Mouse (Mus musculus) embryonic facial prominence, embryonic 14.5 days (tissue): Measurements from ENCODE around the gene Cfap299. TPM values are rescaled to one million over a fixed set of nuclear protein-coding genes. Genes with fewer than 3 reads are reported as not detected.

ENCODE experiments used
- ATAC-seq: fragments of 200-750 bp; cut with Nextera tagmentation; 2 replicates; pipeline ENCODE4 v1.8.0; 2017; ENCODE audit warnings: low read depth, moderate number of reproducible peaks, moderate TSS enrichment
- DNase-seq: peaks from one replicate; pipeline ENCODE4 v3.0.0-alpha.2; 2015; ENCODE audit warnings: low spot score
- H3K27ac ChIP-seq: fragments of 300-500 bp; sonication (generic); replicated peaks from 2 replicates; pipeline ENCODE4 v1.5.1; 2014; ENCODE audit warnings: low read depth, mild to moderate bottlenecking, low read length, moderate library complexity
- H3K27me3 ChIP-seq: fragments of 300-500 bp; sonication (generic); replicated peaks from 2 replicates; pipeline ENCODE4 v1.6.1; 2014; ENCODE audit warnings: low read length; ENCODE audit not compliant: control insufficient read depth, insufficient read depth
- H3K36me3 ChIP-seq: fragments of 300-500 bp; sonication (generic); 2 replicates; pipeline ENCODE4 v1.6.1; 2014; ENCODE audit warnings: low read length, mixed read lengths; ENCODE audit not compliant: control insufficient read depth, insufficient read depth
- H3K4me1 ChIP-seq: fragments of 300-500 bp; sonication (generic); 2 replicates; pipeline ENCODE4 v1.6.1; 2014; ENCODE audit warnings: antibody characterized with exemption, low read length; ENCODE audit not compliant: control insufficient read depth, insufficient read depth
- H3K4me2 ChIP-seq: fragments of 300-500 bp; sonication (generic); 2 replicates; pipeline ENCODE4 v1.6.1; 2014; ENCODE audit warnings: low read depth, mild to moderate bottlenecking, low read length, moderate library complexity, mixed read lengths
- H3K4me3 ChIP-seq: fragments of 300-500 bp; sonication (generic); 2 replicates; pipeline ENCODE4 v1.5.1; 2014; ENCODE audit warnings: low read depth, mild to moderate bottlenecking, low read length
- H3K9ac ChIP-seq: fragments of 300-500 bp; sonication (generic); 2 replicates; pipeline ENCODE4 v1.6.1; 2014; ENCODE audit warnings: low read depth, mild to moderate bottlenecking, low read length, moderate library complexity, mixed read lengths
- H3K9me3 ChIP-seq: fragments of 300-500 bp; sonication (generic); 2 replicates; pipeline ENCODE4 v1.6.1; 2016; ENCODE audit warnings: low read length; ENCODE audit not compliant: control insufficient read depth
- WGBS: fragments of 180-500 bp; shearing (Covaris S2); extraction: QIAGEN DNeasy Blood & Tissue Kit; methylation state at CpG from one replicate; pipeline ENCODE4 v1.1.7; 2014; 5-methylcytosine and 5-hydroxymethylcytosine counted together
- polyA plus RNA-seq: library from polyadenylated mRNA; unstranded; fragments of >200 nt; fragmentation: Nextera tagmentation; extraction: Ambion mirVana; gene quantifications from 2 replicates; pipeline ENCODE4 v1.2.1, GENCODE M21; 2014

Gene Cfap299
- polyA plus RNA-seq, 1 experiment from 2014 or later = 1.9 TPM

GRCm38 (mm10) chr5:98365340-98365739, 36.2 kb downstream of the Cfap299 start:
- H3K4me3 ChIP-seq = no peak overlapping the region
- H3K9ac ChIP-seq = no peak overlapping the region
- no peak overlapping the region for H3K27ac ChIP-seq
- H3K9me3 ChIP-seq = no peaks in the 10 kb centered on the region
- 86% methylated on average over 5 of the region's 5 CpGs for WGBS
- no peak overlapping the region for H3K4me2 ChIP-seq
- H3K36me3 ChIP-seq = no peaks in the 10 kb centered on the region
- no peaks in the 10 kb centered on the region for H3K4me1 ChIP-seq
- ATAC-seq (no peak), DNase-seq (no peak)
- 0 out of 2 replicates have a peak, but pooled peaks cover 2% of the 10 kb centered on the region for H3K27me3 ChIP-seq

GRCm38 (mm10) chr5:98368822-98369221, 39.7 kb downstream of the Cfap299 start:
- 0 out of 2 replicates have a peak, but pooled peaks cover 2% of the 10 kb centered on the region for H3K27me3 ChIP-seq

GRCm38 (mm10) chr5:98369426-98369825, 40.3 kb downstream of the Cfap299 start:
- Histone ChIP-seq H3K9ac (no peak overlapping the region), H3K4me3 (no peak overlapping the region), H3K27ac (no peak overlapping the region), H3K27me3 (0 out of 2 replicates have a peak, but pooled peaks cover 2% of the 10 kb centered on the region), H3K36me3 (no peaks in the 10 kb centered on the region), H3K9me3 (no peaks in the 10 kb centered on the region), H3K4me2 (no peak overlapping the region), H3K4me1 (no peaks in the 10 kb centered on the region)
- WGBS = 72% methylated on average over 7 of the region's 7 CpGs
- ATAC-seq (no peak), DNase-seq (no peak)

More at GRCm38 (mm10) chr5:98368822-98369221, 39.7 kb downstream of the Cfap299 start:
- H3K9me3 ChIP-seq = no peaks in the 10 kb centered on the region
- H3K27ac ChIP-seq = no peak overlapping the region
- H3K4me3 ChIP-seq = no peak overlapping the region
- no peaks in the 10 kb centered on the region for H3K36me3 ChIP-seq
- DNase-seq (peak; percentile 19), ATAC-seq (peak; percentile 60; the same call in 1 of the 2 replicates)
- WGBS = 78% methylated on average over 4 of the region's 4 CpGs
- H3K9ac ChIP-seq = no peak overlapping the region
- H3K4me2 ChIP-seq = no peak overlapping the region
- H3K4me1 ChIP-seq = no peaks in the 10 kb centered on the region

GRCm38 (mm10) chr5:98376058-98376798, 47.1 kb downstream of the Cfap299 start:
- no peak overlapping the region for H3K4me3 ChIP-seq
- H3K27ac ChIP-seq = no peak overlapping the region
- H3K9me3 ChIP-seq = no peaks in the 10 kb centered on the region
- ATAC-seq (no peak), DNase-seq (no peak)
- H3K36me3 ChIP-seq = no peaks in the 10 kb centered on the region
- H3K4me1 ChIP-seq = no peaks in the 10 kb centered on the region
- WGBS = 73% methylated on average over 8 of the region's 8 CpGs
- no peak overlapping the region for H3K9ac ChIP-seq
- H3K4me2 ChIP-seq = no peak overlapping the region
- no peaks in the 10 kb centered on the region for H3K27me3 ChIP-seq

GRCm38 (mm10) chr5:98376799-98377090, 47.6 kb downstream of the Cfap299 start:
- H3K27me3 ChIP-seq = no peaks in the 10 kb centered on the region
- no peak overlapping the region for H3K4me3 ChIP-seq
- DNase-seq = no peak
- ATAC-seq = no peak
- H3K4me1 ChIP-seq = no peaks in the 10 kb centered on the region
- H3K36me3 ChIP-seq = no peaks in the 10 kb centered on the region
- H3K9ac ChIP-seq = no peak overlapping the region
- 73% methylated on average over 4 of the region's 4 CpGs for WGBS
- no peak overlapping the region for H3K27ac ChIP-seq
- H3K4me2 ChIP-seq = no peak overlapping the region
- H3K9me3 ChIP-seq = no peaks in the 10 kb centered on the region

GRCm38 (mm10) chr5:98380360-98380759, 51.3 kb downstream of the Cfap299 start:
- Histone ChIP-seq H3K36me3 (no peaks in the 10 kb centered on the region), H3K9ac (no peak overlapping the region), H3K4me2 (no peak overlapping the region), H3K4me3 (no peak overlapping the region), H3K27ac (no peak overlapping the region), H3K27me3 (no peaks in the 10 kb centered on the region), H3K9me3 (no peaks in the 10 kb centered on the region), H3K4me1 (no peaks in the 10 kb centered on the region)
- WGBS = 78% methylated on average over 4 of the region's 4 CpGs
- DNase-seq (no peak), ATAC-seq (no peak)

- Histone ChIP-seq H3K27ac (no peak overlapping the region), H3K36me3 (no peaks in the 10 kb centered on the region), H3K9me3 (no peaks in the 10 kb centered on the region), H3K4me1 (peaks cover 5% of the 10 kb centered on the region; the same call in 1 of the 2 replicates), H3K9ac (no peak overlapping the region), H3K27me3 (no peaks in the 10 kb centered on the region), H3K4me2 (no peak overlapping the region), H3K4me3 (no peak overlapping the region)
- ATAC-seq = peak; percentile 63; the same call in 1 of the 2 replicates
- WGBS = 30% methylated on average over 3 of the region's 3 CpGs
- DNase-seq = peak; percentile 88
Measured at GRCm38 (mm10) chr5:98387054-98387453, 58.0 kb downstream of the Cfap299 start.

- ATAC-seq = no peak
- Histone ChIP-seq H3K9ac (no peak overlapping the region), H3K27ac (no peak overlapping the region), H3K9me3 (no peaks in the 10 kb centered on the region), H3K27me3 (no peaks in the 10 kb centered on the region), H3K36me3 (no peaks in the 10 kb centered on the region), H3K4me3 (no peak overlapping the region), H3K4me1 (no peaks in the 10 kb centered on the region), H3K4me2 (no peak overlapping the region)
- WGBS = 88% methylated on average over 1 of the region's 1 CpGs
- peak; percentile 25 for DNase-seq
Measured at GRCm38 (mm10) chr5:98402165-98402564, 73.1 kb downstream of the Cfap299 start.

GRCm38 (mm10) chr5:98410060-98410459, 81.0 kb downstream of the Cfap299 start:
- H3K4me2 ChIP-seq = no peak overlapping the region
- H3K27ac ChIP-seq = no peak overlapping the region
- H3K9me3 ChIP-seq = 0 out of 2 replicates have a peak, but pooled peaks cover 4% of the 10 kb centered on the region
- H3K36me3 ChIP-seq = no peaks in the 10 kb centered on the region
- H3K4me1 ChIP-seq = no peaks in the 10 kb centered on the region
- H3K4me3 ChIP-seq = no peak overlapping the region
- no peak overlapping the region for H3K9ac ChIP-seq
- DNase-seq (no peak), ATAC-seq (no peak)
- H3K27me3 ChIP-seq = no peaks in the 10 kb centered on the region
- WGBS = 72% methylated on average over 2 of the region's 2 CpGs
